Mouse (Mus musculus): Measurements from ENCODE around the gene Rab3il1. TPM values are rescaled to one million over a fixed set of nuclear protein-coding genes. Genes with fewer than 3 reads are reported as not detected.
A peak's percentile ranks its signal among the peaks of the same experiment; 100 is the strongest.

The Rab3il1 gene
- polyA plus RNA-seq, 1 experiment from 2014 or later: 38.1 TPM

DNA sequence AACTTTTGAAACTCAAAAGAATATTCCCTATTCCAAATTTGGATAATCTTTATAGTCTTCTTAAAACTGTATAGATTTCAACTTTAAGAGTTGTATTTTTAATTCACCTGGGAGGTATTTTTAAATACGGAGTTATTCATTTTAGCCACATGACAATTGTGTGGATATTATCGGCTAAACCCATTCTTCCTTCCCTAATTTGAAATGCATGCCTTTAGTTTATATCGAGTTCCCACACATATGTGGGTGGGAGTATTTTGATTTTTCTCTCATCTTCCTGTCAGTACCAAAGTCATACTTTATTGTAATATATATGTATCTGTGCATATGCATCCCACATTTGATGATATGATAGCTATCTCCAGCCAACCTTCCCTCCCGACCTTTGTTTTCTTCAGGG lies 21.2 kb upstream of the Rab3il1 start, which contains the start of gene Fth1:
Gene Fth1 (plus strand): TSS at position 341 of the 400 bp plus-strand sequence.
- peaks cover 30% of the 10 kb centered on the region for H3K4me1 ChIP-seq (ENCODE audit: control insufficient read depth, insufficient read depth, low read length)
- H3K27me3 ChIP-seq (ENCODE audit: control insufficient read depth, insufficient read depth, low read length): no peaks in the 10 kb centered on the region
- no peak within 1 kb of the TSS for H3K4me3 ChIP-seq (replicated peaks; ENCODE audit: low read length)
- ATAC-seq (ENCODE audit: insufficient read depth, low FRiP score): no peak
- 91% methylated on average over 4 of the region's 4 CpGs for WGBS
- H3K27ac ChIP-seq (ENCODE audit: low read length): no peak within 1 kb of the TSS
- H3K36me3 ChIP-seq (ENCODE audit: control insufficient read depth, insufficient read depth, low read length): peaks cover 3% of the 10 kb centered on the region
- H3K9me3 ChIP-seq (replicated peaks; ENCODE audit: control insufficient read depth, low read length): no peaks in the 10 kb centered on the region
- no peak within 1 kb of the TSS for H3K4me2 ChIP-seq (ENCODE audit: low read depth, low read length)
- H3K9ac ChIP-seq (ENCODE audit: low read length): no peak within 1 kb of the TSS

DNA sequence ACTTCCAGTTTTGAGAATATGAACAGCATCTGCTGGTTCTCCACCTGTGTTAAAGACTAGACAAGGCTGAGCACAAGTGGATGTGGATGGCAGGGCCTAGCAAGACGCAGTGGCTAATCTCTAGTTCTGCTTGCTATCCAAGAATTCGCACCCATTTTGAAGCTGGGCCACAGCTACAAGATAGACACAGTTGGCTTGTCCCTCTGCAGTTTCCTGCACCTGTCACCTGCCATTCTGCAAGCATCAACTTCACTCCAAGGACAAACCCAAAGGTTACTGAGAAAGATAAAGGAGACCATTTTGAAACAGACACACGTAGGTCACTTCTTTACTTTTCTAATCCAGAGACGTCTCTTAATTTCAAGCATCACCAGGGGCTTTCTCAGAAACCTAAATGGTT lies 19.8 kb upstream of the Rab3il1 start:
- H3K4me2 ChIP-seq (ENCODE audit: low read depth, low read length): peak overlapping the region; percentile 59
- H3K4me1 ChIP-seq (ENCODE audit: control insufficient read depth, insufficient read depth, low read length): peaks cover 30% of the 10 kb centered on the region
- H3K36me3 ChIP-seq (ENCODE audit: control insufficient read depth, insufficient read depth, low read length): peaks cover 10% of the 10 kb centered on the region
- peak overlapping the region; percentile 67 for H3K9ac ChIP-seq (ENCODE audit: low read length)
- peak overlapping the region; percentile 83 for H3K4me3 ChIP-seq (replicated peaks; ENCODE audit: low read length)
- ATAC-seq (ENCODE audit: insufficient read depth, low FRiP score): no peak
- H3K9me3 ChIP-seq (replicated peaks; ENCODE audit: control insufficient read depth, low read length): no peaks in the 10 kb centered on the region
- 68% methylated on average over 4 of the region's 4 CpGs for WGBS
- H3K27ac ChIP-seq (ENCODE audit: low read length): peak overlapping the region; percentile 77
- no peaks in the 10 kb centered on the region for H3K27me3 ChIP-seq (ENCODE audit: control insufficient read depth, insufficient read depth, low read length)

GRCm38 (mm10) chr19:9982151-9982851 lies 19.2 kb upstream of the Rab3il1 start:
- under 1% methylated on average over 59 of the region's 59 CpGs for WGBS
- peak overlapping the region; percentile 83 for H3K4me3 ChIP-seq (replicated peaks; ENCODE audit: low read length)

DNA sequence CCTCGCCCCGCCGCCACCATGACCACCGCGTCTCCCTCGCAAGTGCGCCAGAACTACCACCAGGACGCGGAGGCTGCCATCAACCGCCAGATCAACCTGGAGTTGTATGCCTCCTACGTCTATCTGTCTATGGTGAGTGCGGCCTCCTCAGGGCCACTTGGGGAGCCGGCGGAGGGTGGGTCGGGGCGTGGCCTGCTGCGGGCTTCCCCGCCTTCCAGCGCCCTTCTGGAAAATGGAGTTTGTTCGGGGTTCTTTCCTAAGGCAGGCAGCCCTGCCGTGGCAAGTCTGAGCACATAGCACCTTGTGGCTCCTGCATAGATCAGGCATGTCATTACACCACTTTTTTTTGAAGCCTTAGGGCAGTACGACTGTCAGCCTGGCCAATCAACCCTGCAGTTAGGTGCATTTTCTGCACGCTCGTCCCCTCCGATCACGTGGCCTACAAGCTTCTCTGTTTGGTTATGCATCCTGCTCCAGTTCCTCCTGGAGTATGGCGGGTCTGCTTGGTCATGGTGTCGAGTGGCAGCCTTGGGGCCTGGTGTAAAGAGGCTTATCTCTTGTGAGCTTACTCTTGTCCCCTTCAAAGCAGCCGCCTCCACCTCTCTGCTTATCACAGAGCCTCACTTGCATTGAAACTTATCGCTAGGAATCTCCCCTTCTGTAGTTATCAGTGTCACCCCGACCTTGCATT lies 18.5 kb upstream of the Rab3il1 start:
- H3K9ac ChIP-seq (ENCODE audit: low read length): peak overlapping the region; percentile 94
- H3K36me3 ChIP-seq (ENCODE audit: control insufficient read depth, insufficient read depth, low read length): peaks cover 10% of the 10 kb centered on the region
- no peaks in the 10 kb centered on the region for H3K27me3 ChIP-seq (ENCODE audit: control insufficient read depth, insufficient read depth, low read length)
- ATAC-seq (ENCODE audit: insufficient read depth, low FRiP score): peak; percentile 81
- WGBS: under 1% methylated on average over 31 of the region's 31 CpGs
- H3K4me2 ChIP-seq (ENCODE audit: low read depth, low read length): peak overlapping the region; percentile 77
- peak overlapping the region; percentile 98 for H3K27ac ChIP-seq (ENCODE audit: low read length)
- H3K4me1 ChIP-seq (ENCODE audit: control insufficient read depth, insufficient read depth, low read length): peaks cover 27% of the 10 kb centered on the region
- peak overlapping the region; percentile 83 for H3K4me3 ChIP-seq (replicated peaks; ENCODE audit: low read length)
- no peaks in the 10 kb centered on the region for H3K9me3 ChIP-seq (replicated peaks; ENCODE audit: control insufficient read depth, low read length)

More at GRCm38 (mm10) chr19:9982151-9982851, 19.2 kb upstream of the Rab3il1 start:
- Histone ChIP-seq H3K4me2 (ENCODE audit: low read depth, low read length) (peak overlapping the region; percentile 77), H3K36me3 (ENCODE audit: control insufficient read depth, insufficient read depth, low read length) (peaks cover 10% of the 10 kb centered on the region), H3K4me1 (ENCODE audit: control insufficient read depth, insufficient read depth, low read length) (peaks cover 30% of the 10 kb centered on the region), H3K27me3 (ENCODE audit: control insufficient read depth, insufficient read depth, low read length) (no peaks in the 10 kb centered on the region), H3K9me3 (replicated peaks; ENCODE audit: control insufficient read depth, low read length) (no peaks in the 10 kb centered on the region), H3K9ac (ENCODE audit: low read length) (peak overlapping the region; percentile 94), H3K27ac (ENCODE audit: low read length) (peak overlapping the region; percentile 98)
- peak; percentile 98 for ATAC-seq (ENCODE audit: insufficient read depth, low FRiP score)

GRCm38 (mm10) chr19:9984111-9985055 lies 17.1 kb upstream of the Rab3il1 start:
- Histone ChIP-seq H3K27me3 (ENCODE audit: control insufficient read depth, insufficient read depth, low read length) (no peaks in the 10 kb centered on the region), H3K27ac (ENCODE audit: low read length) (no peak overlapping the region), H3K9me3 (replicated peaks; ENCODE audit: control insufficient read depth, low read length) (no peaks in the 10 kb centered on the region), H3K4me1 (ENCODE audit: control insufficient read depth, insufficient read depth, low read length) (peaks cover 18% of the 10 kb centered on the region), H3K9ac (ENCODE audit: low read length) (peak overlapping the region; percentile 94), H3K4me2 (ENCODE audit: low read depth, low read length) (peak overlapping the region; percentile 77), H3K4me3 (replicated peaks; ENCODE audit: low read length) (peak overlapping the region; percentile 83), H3K36me3 (ENCODE audit: control insufficient read depth, insufficient read depth, low read length) (peaks cover 10% of the 10 kb centered on the region)
- WGBS: 87% methylated on average over 20 of the region's 20 CpGs
- no peak for ATAC-seq (ENCODE audit: insufficient read depth, low FRiP score)

- peaks cover 18% of the 10 kb centered on the region for H3K4me1 ChIP-seq (ENCODE audit: control insufficient read depth, insufficient read depth, low read length)
- no peak overlapping the region for H3K4me2 ChIP-seq (ENCODE audit: low read depth, low read length)
- no peak overlapping the region for H3K9ac ChIP-seq (ENCODE audit: low read length)
- H3K27me3 ChIP-seq (ENCODE audit: control insufficient read depth, insufficient read depth, low read length): no peaks in the 10 kb centered on the region
- ATAC-seq (ENCODE audit: insufficient read depth, low FRiP score): no peak
- no peak overlapping the region for H3K4me3 ChIP-seq (replicated peaks; ENCODE audit: low read length)
- no peak overlapping the region for H3K27ac ChIP-seq (ENCODE audit: low read length)
- 93% methylated on average over 6 of the region's 6 CpGs for WGBS
- H3K9me3 ChIP-seq (replicated peaks; ENCODE audit: control insufficient read depth, low read length): no peaks in the 10 kb centered on the region
- peaks cover 10% of the 10 kb centered on the region for H3K36me3 ChIP-seq (ENCODE audit: control insufficient read depth, insufficient read depth, low read length)
These were observed 16.1 kb upstream of the Rab3il1 start for GRCm38 (mm10) chr19:9985190-9985899.

DNA sequence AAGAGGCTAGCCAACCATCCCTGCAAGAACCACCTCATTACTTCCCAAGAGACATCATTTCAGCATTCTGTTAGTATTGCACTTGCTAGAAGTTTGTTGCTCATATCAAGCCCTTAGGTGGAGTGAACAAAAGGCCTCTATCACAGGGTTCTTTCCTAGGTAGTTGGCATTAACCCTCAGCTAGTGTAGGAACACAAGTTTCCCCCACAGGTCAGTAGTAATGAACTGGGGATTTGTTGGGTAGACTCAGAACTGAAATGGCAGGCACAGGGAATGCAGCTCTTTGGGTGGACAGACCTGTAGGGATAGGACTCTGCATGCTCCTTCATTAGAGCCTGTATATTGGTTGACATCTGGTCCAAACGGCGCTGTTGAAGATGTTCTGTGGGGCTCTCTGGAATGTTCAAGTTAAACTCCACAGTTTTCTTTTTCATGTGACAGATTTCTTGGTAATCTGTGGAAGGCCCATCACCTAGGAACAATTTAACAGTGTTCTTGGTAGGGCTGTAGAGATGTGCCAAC lies 15.5 kb upstream of the Rab3il1 start:
- 90% methylated on average over 2 of the region's 2 CpGs for WGBS
- ATAC-seq (ENCODE audit: insufficient read depth, low FRiP score): no peak
- H3K27ac ChIP-seq (ENCODE audit: low read length): no peak overlapping the region
- no peak overlapping the region for H3K4me3 ChIP-seq (replicated peaks; ENCODE audit: low read length)
- H3K4me2 ChIP-seq (ENCODE audit: low read depth, low read length): no peak overlapping the region
- H3K36me3 ChIP-seq (ENCODE audit: control insufficient read depth, insufficient read depth, low read length): peaks cover 10% of the 10 kb centered on the region
- H3K4me1 ChIP-seq (ENCODE audit: control insufficient read depth, insufficient read depth, low read length): peaks cover 18% of the 10 kb centered on the region
- H3K9ac ChIP-seq (ENCODE audit: low read length): no peak overlapping the region
- no peaks in the 10 kb centered on the region for H3K9me3 ChIP-seq (replicated peaks; ENCODE audit: control insufficient read depth, low read length)
- H3K27me3 ChIP-seq (ENCODE audit: control insufficient read depth, insufficient read depth, low read length): no peaks in the 10 kb centered on the region

- H3K4me1 ChIP-seq (ENCODE audit: control insufficient read depth, insufficient read depth, low read length): peaks cover 13% of the 10 kb centered on the region
- H3K36me3 ChIP-seq (ENCODE audit: control insufficient read depth, insufficient read depth, low read length): peaks cover 10% of the 10 kb centered on the region
- WGBS: 39% methylated on average over 6 of the region's 6 CpGs
- no peaks in the 10 kb centered on the region for H3K9me3 ChIP-seq (replicated peaks; ENCODE audit: control insufficient read depth, low read length)
- no peaks in the 10 kb centered on the region for H3K27me3 ChIP-seq (ENCODE audit: control insufficient read depth, insufficient read depth, low read length)
- H3K27ac ChIP-seq (ENCODE audit: low read length): no peak overlapping the region
- H3K9ac ChIP-seq (ENCODE audit: low read length): 0 out of 2 replicates have a peak overlapping the region, but pooled peaks have one; percentile 16
- no peak overlapping the region for H3K4me3 ChIP-seq (replicated peaks; ENCODE audit: low read length)
- ATAC-seq (ENCODE audit: insufficient read depth, low FRiP score): no peak
- H3K4me2 ChIP-seq (ENCODE audit: low read depth, low read length): no peak overlapping the region
These were observed 14.3 kb upstream of the Rab3il1 start for GRCm38 (mm10) chr19:9987192-9987591.

All from stomach, embryonic 16.5 days (tissue).